Mouse (Mus musculus) ZHBTc4 (cell line): ENCODE measurements around the gene BC051142.
A peak's percentile ranks its signal among the peaks of the same experiment; 100 is the strongest.

ENCODE experiments used
- DNase-seq: peaks from one replicate; pipeline ENCODE4 v3.0.0-alpha.2; 2011; ENCODE audit warnings: low read depth, low spot score

Gene BC051142

DNA sequence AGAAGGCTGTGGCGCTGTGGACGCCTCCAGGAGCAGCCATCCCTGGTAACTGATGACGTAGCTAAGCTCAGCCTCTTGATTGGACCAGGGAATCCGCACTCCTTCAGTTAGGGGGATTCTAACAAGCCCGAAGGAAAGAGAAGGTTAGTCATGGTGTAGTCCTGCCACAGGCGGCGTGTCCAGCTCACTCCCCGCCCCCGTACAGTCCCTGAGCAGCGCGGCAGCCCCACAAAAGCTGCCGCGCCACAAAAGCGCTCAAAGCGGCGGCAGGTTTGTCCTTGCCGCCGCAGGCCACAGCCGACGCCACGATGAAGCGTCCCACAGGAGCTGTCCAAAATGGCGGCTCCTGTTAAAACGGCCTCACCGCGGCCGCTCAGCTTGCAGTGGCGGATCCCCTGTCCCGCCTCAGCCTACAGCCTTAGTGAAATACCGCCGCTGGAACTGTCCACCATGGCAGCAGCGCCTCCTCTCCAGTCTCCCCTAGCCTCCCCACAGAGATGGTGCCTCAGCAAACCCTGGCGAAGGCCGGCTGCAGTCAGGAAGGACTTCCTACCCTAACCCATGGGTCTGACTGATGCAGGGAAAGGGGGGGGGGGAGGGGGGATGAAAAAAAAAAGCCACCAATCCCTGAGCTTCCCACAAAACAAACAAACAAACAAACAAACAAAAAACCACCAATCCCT is at the start of gene BC051142:
TSS of gene BC051142 (plus strand) at position 110 of the 683 bp plus-strand sequence.
- DNase-seq = peak; percentile 90

DNA sequence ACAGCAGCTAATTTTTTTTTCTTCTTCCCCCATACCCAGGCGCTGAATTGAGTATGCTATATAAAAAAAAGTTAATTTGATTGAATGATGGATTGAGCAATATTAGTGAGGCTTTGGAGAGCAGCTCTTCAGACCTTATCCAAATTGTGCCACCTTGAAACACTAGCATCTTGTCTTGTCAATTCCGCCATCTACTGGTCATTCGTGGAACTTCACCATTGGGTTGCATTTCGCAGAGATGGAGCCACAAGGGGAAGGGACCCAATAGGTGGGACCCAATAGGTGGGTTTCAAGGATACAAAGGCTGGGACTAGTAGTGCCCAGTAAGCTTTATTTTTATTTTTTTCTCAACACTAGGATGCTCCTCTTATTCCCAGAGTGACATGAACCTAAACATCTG is 49.2 kb upstream of the BC051142 start:
- DNase-seq = peak; percentile 82

DNA sequence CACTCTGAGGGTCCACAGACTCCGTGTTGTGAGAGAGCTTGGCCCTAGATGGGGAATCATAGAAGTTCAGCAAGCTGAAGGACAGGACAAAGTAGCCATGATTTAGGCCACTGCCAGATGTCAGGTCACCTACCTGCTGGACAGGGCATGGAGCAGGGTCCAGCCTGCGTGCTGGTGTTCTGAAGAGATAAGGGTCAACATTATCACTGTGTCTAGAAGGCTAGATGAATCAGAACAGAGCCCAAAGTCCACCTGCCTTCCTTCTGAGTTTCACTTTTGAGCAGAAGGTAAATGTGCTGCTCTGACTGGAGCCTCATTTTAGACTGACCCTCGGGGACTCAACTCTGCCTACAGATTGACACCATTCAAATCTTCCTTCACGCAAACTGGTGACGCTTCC is 44.1 kb upstream of the BC051142 start, which contains the start of gene Btnl2:
TSS of gene Btnl2 (plus strand) at position 284 of the 400 bp plus-strand sequence.
- DNase-seq = no peak

DNA sequence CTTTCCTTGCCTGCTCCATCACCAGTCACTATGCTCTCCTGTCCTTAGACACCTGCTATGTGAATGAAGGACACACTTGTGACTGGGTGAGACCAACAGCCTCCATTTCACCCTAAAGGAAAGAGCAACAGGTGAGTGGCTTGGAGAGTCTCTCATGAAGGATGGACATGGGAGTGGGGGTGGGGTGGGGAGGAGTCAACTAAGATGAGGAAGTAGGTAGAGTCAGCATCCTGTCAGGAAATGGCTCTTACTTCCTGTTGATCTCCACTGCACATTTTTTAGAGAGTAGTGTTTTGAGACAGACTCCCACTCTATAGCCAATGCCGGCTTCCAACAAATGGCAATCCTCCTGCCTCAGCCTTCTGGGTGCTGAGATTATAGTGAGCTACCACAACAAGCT is 43.7 kb upstream of the BC051142 start:
- no peak for DNase-seq

DNA sequence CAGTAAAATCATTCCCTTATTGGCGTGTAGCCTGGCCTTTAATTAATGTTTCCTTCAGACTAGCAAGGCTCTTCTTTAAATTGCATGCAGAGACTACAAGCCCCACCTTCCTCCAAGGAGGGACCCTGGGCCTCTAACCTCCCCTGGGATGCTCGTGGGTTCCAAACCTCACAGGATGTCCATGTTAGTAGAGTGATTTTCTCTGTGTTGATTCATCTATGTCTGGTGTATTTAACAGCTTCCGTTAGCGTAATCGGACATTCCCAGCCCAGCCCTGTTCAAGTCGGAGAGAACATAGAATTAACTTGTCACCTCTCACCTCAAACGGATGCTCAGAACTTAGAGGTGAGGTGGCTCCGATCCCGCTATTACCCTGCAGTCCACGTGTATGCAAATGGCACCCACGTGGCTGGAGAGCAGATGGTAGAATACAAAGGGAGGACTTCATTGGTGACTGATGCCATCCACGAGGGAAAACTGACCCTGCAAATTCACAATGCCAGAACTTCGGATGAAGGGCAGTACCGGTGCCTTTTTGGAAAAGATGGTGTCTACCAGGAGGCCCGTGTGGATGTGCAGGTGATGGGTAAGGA is 35.6 kb upstream of the BC051142 start:
- no peak for DNase-seq

DNA sequence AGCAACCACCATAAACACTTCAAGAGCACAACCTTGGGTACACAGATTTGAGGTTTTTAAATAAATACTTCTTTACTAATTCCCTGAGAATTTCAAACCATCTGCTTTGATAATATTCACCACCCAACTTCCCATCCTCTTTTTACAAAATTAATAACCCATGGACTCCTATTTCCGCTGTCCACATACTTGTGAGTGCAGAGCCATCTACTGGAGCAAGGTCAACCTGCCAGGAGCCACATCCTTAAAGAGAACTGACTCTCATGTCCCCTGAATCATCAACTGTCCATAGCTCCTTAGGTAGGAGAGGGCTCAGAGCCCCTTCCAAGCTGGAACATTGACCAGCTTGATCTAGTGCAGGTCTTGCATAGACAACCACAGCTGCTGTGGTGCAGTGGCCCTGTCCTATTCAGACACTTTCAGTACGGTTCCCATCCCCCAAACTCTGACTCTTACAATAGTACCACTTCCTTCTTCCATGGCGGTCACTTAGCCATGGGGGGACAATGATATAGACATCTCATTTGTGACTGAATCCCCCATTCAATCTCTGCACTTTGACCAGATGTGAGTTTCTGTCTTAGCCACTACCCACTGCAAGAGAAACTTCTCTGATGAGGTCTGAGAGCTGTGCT is 34.8 kb upstream of the BC051142 start:
- DNase-seq = no peak

DNA sequence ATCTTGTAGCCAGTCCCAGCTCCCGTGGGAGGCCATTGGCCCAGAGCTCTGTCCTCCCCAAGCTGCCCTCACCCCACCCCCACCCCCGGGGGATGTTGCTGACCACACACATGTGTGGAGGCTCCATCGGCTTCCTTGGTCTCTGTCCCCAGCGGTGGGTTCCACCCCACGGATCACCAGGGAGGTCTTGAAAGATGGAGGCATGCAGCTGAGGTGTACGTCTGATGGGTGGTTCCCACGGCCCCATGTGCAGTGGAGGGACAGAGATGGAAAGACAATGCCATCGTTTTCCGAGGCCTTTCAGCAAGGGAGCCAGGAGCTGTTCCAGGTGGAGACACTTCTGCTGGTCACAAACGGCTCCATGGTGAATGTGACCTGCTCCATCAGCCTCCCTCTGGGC is 33.6 kb upstream of the BC051142 start:
- no peak for DNase-seq

DNA sequence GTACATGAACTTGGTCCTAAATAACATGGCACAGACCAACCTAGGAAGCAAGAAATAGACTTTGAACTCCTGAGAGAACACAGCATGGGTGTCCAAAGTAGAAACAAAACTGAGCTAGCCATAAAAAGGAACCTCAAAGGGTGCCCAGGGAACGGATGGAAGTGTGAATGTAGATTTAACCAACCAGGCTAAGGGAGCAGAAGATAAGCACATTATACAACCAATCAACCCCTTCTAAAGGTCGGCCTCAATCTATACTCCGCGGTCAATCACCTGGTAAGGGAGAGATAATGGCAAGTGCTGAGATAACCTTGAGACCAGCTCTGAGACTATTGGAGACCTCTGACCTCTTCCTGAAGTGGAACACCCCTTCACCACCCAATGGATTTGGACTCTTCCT is 28.1 kb upstream of the BC051142 start:
- no peak for DNase-seq

DNA sequence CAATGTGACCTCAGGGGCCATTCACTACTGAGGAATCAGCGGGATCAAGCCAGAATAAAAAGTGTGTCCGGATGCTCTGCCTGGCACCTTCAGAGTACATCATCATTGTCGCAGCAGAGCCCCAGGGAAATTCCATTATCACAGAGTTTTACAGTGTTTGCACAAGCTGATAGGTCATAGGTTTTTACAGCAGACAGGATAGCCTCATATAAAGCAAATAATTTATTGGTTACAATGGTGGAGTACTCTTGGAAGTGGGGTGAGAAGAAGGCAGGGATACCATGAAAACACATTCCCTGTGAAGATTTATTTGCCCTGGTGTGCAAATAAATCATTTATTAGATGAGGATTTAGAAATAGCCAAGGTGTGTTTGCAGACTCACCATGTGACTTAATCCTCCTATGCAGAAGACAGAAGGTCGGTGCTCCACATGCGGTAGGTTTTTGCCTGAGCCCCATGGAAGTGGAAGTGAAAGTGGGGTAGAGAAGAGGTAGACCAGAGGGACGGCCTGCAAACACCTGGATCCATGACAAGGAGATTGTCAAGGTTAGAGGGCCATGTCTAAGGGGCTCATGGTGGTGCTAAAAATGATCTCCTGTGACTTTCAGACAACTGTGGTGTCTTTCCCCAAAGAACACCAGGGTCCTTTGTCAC is 25.4 kb upstream of the BC051142 start:
- no peak for DNase-seq

DNA sequence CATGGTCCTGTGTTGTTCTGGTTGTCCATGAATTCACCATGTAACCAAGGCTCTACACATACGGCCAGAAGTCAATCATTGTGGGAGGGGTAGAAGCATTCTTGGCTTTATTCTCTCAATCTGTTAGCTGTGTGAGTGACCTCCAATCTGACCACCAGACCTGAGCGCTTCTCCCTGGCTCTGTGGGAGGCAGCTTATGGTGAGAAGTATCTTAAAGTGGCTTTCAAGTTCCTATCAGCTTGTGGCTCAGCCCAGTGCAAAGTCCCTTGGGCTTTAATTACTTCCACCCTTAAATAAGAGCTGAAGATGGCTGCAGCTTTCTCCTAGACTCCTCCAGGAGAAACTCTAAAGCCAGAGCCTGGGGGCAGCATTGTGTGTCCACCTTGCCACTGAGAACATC is 21.8 kb upstream of the BC051142 start, which contains the start of gene Btnl1:
TSS of gene Btnl1 (plus strand) at position 286 of the 400 bp plus-strand sequence.
- DNase-seq = no peak

DNA sequence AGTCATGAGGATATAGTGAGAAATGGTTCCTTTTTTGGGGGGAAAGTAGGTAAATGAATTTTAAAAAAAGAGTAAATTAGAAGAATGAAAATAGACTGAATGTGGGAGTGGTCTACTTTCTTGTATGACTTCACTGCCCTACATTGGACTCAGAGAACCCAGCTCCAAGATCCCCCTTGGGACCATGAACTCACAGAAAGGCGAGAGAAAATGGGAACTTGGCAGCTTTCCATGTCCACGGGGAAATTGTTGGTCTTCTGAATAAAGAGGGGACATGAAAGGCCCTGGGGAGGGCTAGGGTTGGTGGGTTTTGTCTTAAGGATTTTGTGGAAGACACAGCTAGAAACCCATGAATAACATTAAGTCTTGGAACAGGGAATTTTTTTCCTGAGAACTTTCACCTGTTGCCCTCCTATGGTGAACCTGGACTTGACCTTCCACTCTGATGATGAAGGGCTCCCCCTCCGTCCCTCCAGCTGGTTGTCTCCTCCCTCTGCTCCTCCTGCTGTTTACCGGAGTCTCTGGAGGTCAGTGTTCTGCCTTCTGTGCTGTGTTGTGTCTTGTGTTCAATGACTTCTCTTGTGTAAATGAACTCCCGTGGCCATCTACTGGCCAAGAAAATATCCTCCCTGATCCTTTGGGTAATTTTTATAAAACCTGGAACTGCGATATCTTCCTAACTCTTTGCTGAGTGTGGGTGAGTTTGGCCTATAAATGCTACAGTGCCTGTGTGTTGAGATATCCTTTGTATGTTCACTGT is 21.0 kb upstream of the BC051142 start:
- DNase-seq = no peak

DNA sequence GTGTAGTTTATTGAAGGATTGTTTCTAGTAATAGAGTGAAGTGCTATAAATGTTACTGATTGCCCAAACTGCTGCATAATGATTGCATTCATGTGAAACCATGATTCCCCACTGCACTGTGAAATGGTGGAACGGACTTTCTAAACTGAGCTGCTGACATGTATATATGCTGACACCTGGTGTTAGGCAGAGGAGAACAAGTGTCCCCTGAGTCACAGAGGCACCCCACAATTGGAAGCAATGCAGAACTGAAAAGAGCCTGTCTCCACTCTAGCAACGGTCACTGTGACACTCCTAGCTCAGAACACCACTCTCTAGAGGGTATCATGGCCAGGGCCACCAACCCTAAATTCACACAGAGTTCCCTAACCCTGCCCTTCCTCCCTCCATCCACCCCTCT is 19.9 kb upstream of the BC051142 start:
- no peak for DNase-seq

DNA sequence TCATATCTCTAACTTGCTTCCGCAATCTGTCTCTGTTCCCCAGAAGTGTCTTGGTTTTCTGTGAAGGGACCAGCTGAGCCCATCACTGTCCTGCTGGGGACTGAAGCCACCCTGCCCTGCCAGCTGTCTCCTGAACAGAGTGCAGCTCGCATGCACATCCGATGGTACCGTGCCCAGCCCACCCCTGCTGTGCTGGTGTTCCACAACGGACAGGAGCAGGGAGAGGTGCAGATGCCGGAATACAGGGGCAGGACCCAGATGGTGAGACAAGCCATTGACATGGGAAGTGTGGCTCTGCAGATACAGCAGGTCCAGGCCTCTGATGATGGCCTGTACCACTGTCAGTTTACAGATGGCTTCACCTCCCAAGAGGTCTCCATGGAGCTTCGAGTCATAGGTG is 19.2 kb upstream of the BC051142 start:
- DNase-seq = no peak

DNA sequence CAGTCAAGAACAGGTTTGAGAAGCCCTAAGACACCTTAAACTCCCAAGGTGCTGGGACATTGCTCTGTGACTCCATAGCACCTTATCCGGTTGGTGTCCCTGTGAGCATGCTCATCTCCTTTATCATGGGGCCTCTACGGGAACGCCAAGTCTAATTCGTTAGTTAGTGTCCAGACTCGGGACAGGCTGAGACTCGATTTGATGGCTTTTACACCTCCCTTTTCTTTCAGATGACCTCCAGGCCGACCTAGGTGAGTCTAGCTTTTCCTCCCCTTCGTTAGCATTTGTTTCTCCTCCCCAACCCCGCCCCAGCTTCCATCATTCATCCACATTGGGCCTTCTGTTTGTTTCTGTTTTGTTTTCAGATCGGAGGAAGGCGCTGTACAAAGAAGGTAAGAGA is 16.7 kb upstream of the BC051142 start:
- DNase-seq = peak; percentile 87

DNA sequence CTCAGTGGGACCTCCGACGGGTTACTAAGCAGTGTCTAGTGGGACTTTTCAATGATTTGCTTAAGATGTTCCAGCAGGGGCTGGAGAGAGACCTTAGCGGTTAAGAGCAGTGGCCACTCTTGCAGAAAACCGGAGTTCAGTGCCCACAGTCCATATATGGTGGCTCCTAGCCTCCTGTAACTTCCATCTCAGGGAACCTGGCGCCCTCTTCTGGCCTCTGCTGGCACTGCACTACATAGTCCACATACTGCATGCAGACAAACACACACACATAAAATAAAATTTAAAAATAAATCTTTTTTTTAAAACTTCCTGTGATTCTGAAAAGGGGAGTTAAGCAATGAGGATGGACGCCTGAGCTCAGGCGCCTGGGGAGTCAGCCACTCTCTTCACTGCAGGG is 15.4 kb upstream of the BC051142 start:
- peak; percentile 76 for DNase-seq

DNA sequence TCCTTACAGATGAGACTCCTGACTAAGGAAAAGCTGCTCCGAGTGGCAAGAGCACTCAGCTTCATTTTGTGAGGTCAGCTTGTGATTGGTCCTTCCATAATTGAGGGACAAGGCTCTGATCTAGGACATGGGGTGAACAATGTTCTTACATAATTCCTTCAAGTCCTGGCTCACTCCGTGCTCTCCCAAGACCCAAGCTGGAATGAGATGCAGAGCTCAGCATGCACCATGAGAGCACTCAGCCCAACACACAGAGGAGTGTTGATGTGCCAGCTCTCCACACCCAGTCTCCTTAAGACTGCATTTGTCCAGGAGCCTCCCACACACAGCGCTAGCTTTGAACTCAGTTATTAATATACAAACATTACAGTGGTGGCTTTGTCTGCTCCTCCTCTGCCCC is 13.9 kb upstream of the BC051142 start:
- DNase-seq = no peak

DNA sequence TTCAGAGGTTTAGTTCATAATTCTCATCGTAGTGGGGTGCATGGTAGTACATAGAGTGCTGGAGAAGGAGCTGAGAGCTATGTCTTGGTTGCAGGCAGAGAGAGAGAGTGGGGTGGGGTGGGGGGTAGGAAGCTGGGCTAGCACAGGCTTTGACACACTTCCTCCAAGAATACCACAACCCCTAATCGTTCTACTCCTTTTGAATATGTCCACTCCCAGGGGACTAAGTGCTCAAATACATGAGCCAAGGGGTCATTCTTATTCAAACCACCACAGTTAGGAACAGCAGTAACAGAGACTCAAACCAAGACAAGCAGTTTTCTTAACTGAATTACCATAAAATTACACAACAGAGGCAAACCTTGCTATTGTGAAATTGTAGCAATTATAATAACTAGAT is 12.0 kb upstream of the BC051142 start:
- DNase-seq = peak; percentile 30

DNA sequence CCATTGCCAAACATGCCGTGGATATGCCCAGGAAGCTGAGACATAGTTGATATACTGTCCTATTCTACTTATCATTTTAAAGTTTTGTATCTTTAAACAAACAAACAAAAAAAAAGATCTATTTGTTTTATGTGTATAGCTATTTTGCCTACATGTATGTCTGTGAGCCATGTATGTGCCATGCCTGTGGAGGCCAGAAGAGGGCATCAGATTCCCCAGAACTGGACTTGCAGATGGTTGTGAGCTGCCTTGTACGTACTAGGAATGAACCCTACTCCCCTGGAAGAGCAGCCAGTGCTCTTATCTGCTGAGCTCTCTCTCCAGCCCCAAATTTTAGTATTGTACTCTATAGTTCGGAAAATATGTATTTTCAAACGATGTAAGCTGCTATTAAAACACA is 10.1 kb upstream of the BC051142 start:
- peak; percentile 57 for DNase-seq

DNA sequence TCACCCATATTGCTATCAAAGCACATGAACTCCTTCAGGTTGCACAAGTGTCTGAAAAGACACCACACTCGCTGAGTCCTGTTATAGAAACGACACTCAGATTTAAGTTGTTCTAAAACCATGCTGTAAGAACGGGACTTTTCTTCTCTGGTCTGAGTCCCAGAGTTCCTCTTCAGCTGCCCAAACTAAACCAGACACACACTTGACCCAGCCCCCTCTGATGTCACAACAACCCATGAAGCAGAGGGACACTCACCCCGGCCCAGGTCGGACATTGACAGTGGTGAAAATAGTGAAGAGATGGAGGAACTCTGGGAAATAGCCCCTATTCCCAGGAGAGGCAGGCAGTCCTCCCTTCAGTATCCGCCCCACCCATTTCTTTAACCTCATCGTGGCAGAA is 7.1 kb upstream of the BC051142 start:
- DNase-seq = no peak

DNA sequence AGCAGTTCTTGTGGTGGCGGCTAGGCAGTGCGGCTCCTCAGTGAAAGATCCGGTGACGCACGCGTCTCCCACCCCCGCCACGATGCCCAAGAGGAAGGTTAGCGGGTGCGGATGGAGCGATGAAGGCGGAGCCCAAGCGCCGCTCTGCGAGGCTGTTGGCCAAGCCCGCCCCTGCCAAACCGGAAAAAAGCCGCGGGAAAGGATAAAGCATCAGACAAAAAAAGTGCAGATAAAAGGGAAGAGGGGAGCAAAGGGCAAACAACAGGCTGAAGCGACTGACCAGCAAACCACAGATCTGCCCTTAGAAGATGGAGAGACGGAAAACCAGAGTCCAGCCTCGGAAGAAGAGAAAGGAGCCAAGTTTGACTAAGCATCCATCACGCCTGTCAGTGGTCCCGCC is 6.3 kb upstream of the BC051142 start:
- peak; percentile 40 for DNase-seq

DNA sequence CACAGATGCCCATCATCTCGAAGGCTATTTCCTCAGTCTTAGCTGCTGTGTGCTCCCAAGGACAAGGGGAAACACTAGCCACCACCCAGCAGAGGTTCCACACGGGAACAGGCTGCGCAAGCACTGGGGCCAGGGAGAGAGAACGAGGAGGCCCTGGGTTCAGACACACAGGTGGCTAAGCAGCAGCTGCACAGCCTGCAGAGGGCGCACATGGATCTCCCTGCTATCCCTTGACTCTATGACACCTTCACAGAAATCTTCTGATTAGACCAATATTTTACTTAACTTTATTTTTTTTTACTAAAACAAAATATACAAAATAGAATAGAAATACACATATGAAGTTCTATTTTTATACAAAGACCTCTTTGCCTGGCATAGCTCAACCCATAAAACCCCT is 1.3 kb upstream of the BC051142 start:
- peak; percentile 21 for DNase-seq
